Mouse (Mus musculus) T-helper 17 cell (primary cell): ENCODE results near the gene Zfp108.

Experiments used
- in situ Hi-C, 2 experiments: fragments of 300-600 bp; cut with MboI, MseI; formaldehyde crosslinking; loops; 1 replicate in 1 of 2; 2 replicates in 1 of 2; pipeline ENCODE4 v1.15.1; 2025; ENCODE audit warnings: high pct_unique_total_duplicates in 2 of 2

Gene Zfp108

GRCm38 (mm10) chr7:24280858-24281145, 26.2 kb downstream of the Zfp108 start:
- in situ Hi-C loops, result no loop called here

GRCm38 (mm10) chr7:24286090-24286489, 31.5 kb downstream of the Zfp108 start:
- in situ Hi-C loops, result loop anchor here (5.0 kb wide), 2 partner anchors 134 to 319 kb away; no protein-coding TSS in a partner anchor

- in situ Hi-C loops, result loop anchor here (5.0 kb wide), 2 partner anchors 135 to 320 kb away; no protein-coding TSS in a partner anchor
Measured at GRCm38 (mm10) chr7:24286916-24287315, 32.3 kb downstream of the Zfp108 start.

GRCm38 (mm10) chr7:24287670-24288069, 33.1 kb downstream of the Zfp108 start:
- in situ Hi-C loops, result loop anchor here (5.0 kb wide), 2 partner anchors 135 to 320 kb away; no protein-coding TSS in a partner anchor

GRCm38 (mm10) chr7:24288512-24288911, 33.9 kb downstream of the Zfp108 start:
- in situ Hi-C loops, result loop anchor here (5.0 kb wide), 2 partner anchors 136 to 321 kb away; no protein-coding TSS in a partner anchor

- in situ Hi-C loops, result loop anchor here in 1 of 2 experiments (10.0 kb wide), 1 partner anchor 205 kb away; the partner anchor contains the start of gene Zfp180
Measured at GRCm38 (mm10) chr7:24290106-24290693, 35.6 kb downstream of the Zfp108 start.

GRCm38 (mm10) chr7:24291387-24292090, 36.9 kb downstream of the Zfp108 start:
- in situ Hi-C loops, result loop anchor here in 1 of 2 experiments (10.0 kb wide), 1 partner anchor 207 kb away; the partner anchor contains the start of gene Zfp180

- in situ Hi-C loops, result loop anchor here in 1 of 2 experiments (10.0 kb wide), 1 partner anchor 208 kb away; the partner anchor contains the start of gene Zfp180
Measured at GRCm38 (mm10) chr7:24293061-24293851, 38.7 kb downstream of the Zfp108 start.

- in situ Hi-C loops, result loop anchor here in 1 of 2 experiments (10.0 kb wide), 1 partner anchor 210 kb away; the partner anchor contains the start of gene Zfp180
Measured at GRCm38 (mm10) chr7:24294763-24295162, 40.2 kb downstream of the Zfp108 start.

- in situ Hi-C loops, result loop anchor here in 1 of 2 experiments (10.0 kb wide), 1 partner anchor 211 kb away; the partner anchor contains the start of gene Zfp180
Measured at GRCm38 (mm10) chr7:24295376-24295775, 40.8 kb downstream of the Zfp108 start.

- in situ Hi-C loops, result loop anchor here in 1 of 2 experiments (10.0 kb wide), 1 partner anchor 212 kb away; the partner anchor contains the start of gene Zfp180
Measured at GRCm38 (mm10) chr7:24296386-24296785, 41.8 kb downstream of the Zfp108 start.

- in situ Hi-C loops, result loop anchor here in 1 of 2 experiments (10.0 kb wide), 1 partner anchor 213 kb away; the partner anchor contains the start of gene Zfp180
Measured at GRCm38 (mm10) chr7:24297361-24298095, 42.9 kb downstream of the Zfp108 start.

- in situ Hi-C loops, result loop anchor here in 1 of 2 experiments (10.0 kb wide), 1 partner anchor 214 kb away; the partner anchor contains the start of gene Zfp180
Measured at GRCm38 (mm10) chr7:24298635-24298972, 44.0 kb downstream of the Zfp108 start.

- in situ Hi-C loops, result loop anchor here in 1 of 2 experiments (10.0 kb wide), 1 partner anchor 214 kb away; the partner anchor contains the start of gene Zfp180
Measured at GRCm38 (mm10) chr7:24298973-24299708, 44.5 kb downstream of the Zfp108 start.

- in situ Hi-C loops, result loop anchor here in 1 of 2 experiments (10.0 kb wide), 1 partner anchor 215 kb away; the partner anchor contains the start of gene Zfp180
Measured at GRCm38 (mm10) chr7:24299823-24300481, 45.4 kb downstream of the Zfp108 start.

GRCm38 (mm10) chr7:24300771-24301282, 46.2 kb downstream of the Zfp108 start, which contains the start of gene Zfp61:
Gene Zfp61 (minus strand): TSS chr7:24301232.
- in situ Hi-C loops, result no loop called here
